Mouse (Mus musculus) limb, embryonic 14.5 days (tissue): Measurements from ENCODE around the gene Fastkd3. TPM values are rescaled to one million over a fixed set of nuclear protein-coding genes. Genes with fewer than 3 reads are reported as not detected.

Experiments
- ATAC-seq: fragments of 200-750 bp; cut with Nextera tagmentation; 2 replicates; pipeline ENCODE4 v1.8.0; 2017; ENCODE audit warnings: low read depth, moderate number of reproducible peaks, moderate TSS enrichment; ENCODE audit not compliant: low FRiP score
- DNase-seq: peaks from one replicate; pipeline ENCODE4 v3.0.0-alpha.2; 2015; ENCODE audit warnings: low spot score
- H3K27ac ChIP-seq: fragments of 300-500 bp; sonication (generic); replicated peaks from 2 replicates; pipeline ENCODE4 v1.5.1; 2014; ENCODE audit warnings: low read depth, mild to moderate bottlenecking, low read length, moderate library complexity, mixed read lengths
- H3K27me3 ChIP-seq: fragments of 300-500 bp; sonication (generic); 2 replicates; pipeline ENCODE4 v1.6.1; 2014; ENCODE audit warnings: low read length, mixed read lengths; ENCODE audit not compliant: control insufficient read depth, insufficient read depth
- H3K36me3 ChIP-seq: fragments of 300-500 bp; sonication (generic); 2 replicates; pipeline ENCODE4 v1.6.1; 2014; ENCODE audit warnings: mild to moderate bottlenecking, low read length, moderate library complexity, mixed read lengths; ENCODE audit not compliant: control insufficient read depth, insufficient read depth
- H3K4me1 ChIP-seq: fragments of 300-500 bp; sonication (generic); 2 replicates; pipeline ENCODE4 v1.6.1; 2014; ENCODE audit warnings: antibody characterized with exemption, low read length, mixed read lengths; ENCODE audit not compliant: control insufficient read depth, insufficient read depth
- H3K4me2 ChIP-seq: fragments of 300-500 bp; sonication (generic); replicated peaks from 2 replicates; pipeline ENCODE4 v1.6.1; 2014; ENCODE audit warnings: low read depth, mild to moderate bottlenecking, low read length, moderate library complexity; ENCODE audit not compliant: severe bottlenecking
- H3K4me3 ChIP-seq: fragments of 300-500 bp; sonication (generic); replicated peaks from 2 replicates; pipeline ENCODE4 v1.5.1; 2014; ENCODE audit warnings: low read length
- H3K9ac ChIP-seq: fragments of 300-500 bp; sonication (generic); 2 replicates; pipeline ENCODE4 v1.6.1; 2014; ENCODE audit warnings: mild to moderate bottlenecking, low read depth, low read length, moderate library complexity; ENCODE audit not compliant: severe bottlenecking
- H3K9me3 ChIP-seq: fragments of 300-500 bp; sonication (generic); 2 replicates; pipeline ENCODE4 v1.6.1; 2016; ENCODE audit warnings: low read length; ENCODE audit not compliant: control insufficient read depth
- POLR2A ChIP-seq: fragments of 200-500 bp; IDR thresholded peaks from 2 replicates; pipeline ENCODE4 v1.8.0; 2012; ENCODE audit warnings: inconsistent platforms, mild to moderate bottlenecking, moderate library complexity, borderline replicate concordance; ENCODE audit not compliant: insufficient read depth, insufficient read length; ENCODE audit errors: extremely low read depth
- WGBS: fragments of 180-500 bp; shearing (Covaris S2); extraction: QIAGEN DNeasy Blood & Tissue Kit; methylation state at CpG from one replicate; pipeline ENCODE4 v1.1.7; 2014; 5-methylcytosine and 5-hydroxymethylcytosine counted together
- polyA plus RNA-seq, 2 experiments: library from polyadenylated mRNA; depleted of rRNA in 1 of 2; stranded (reverse) in 1 of 2; unstranded in 1 of 2; fragments of >200 nt; fragmentation: Nextera tagmentation in 1 of 2; extraction: Ambion mirVana in 1 of 2; gene quantifications; 2 replicates each; pipeline versions ENCODE4 v1.2.1 to v1.2.3; 2012 to 2014

Fastkd3 gene
- polyA plus RNA-seq, 2 experiments = 30.3 to 33.9 TPM

GRCm38 (mm10) chr13:68597667-68598066 is 15.6 kb downstream of the Fastkd3 start:
- peaks cover 3% of the 10 kb centered on the region for H3K36me3 ChIP-seq
- H3K9ac ChIP-seq = peak overlapping the region; percentile 40; the same call in 1 of the 2 replicates
- H3K4me1 ChIP-seq = peaks cover 8% of the 10 kb centered on the region; the same call in 1 of the 2 replicates
- WGBS = 14% methylated on average over 12 of the region's 13 CpGs
- no peaks in the 10 kb centered on the region for H3K9me3 ChIP-seq
- H3K27me3 ChIP-seq = no peaks in the 10 kb centered on the region
- no peak overlapping the region for H3K4me3 ChIP-seq
- H3K27ac ChIP-seq = no peak overlapping the region
- ATAC-seq = no peak
- no peak for DNase-seq
- TF ChIP-seq POLR2A = no peak
- H3K4me2 ChIP-seq = peak overlapping the region; percentile 42

- no peak for TF ChIP-seq POLR2A
- DNase-seq = no peak
- Histone ChIP-seq H3K4me2 (no peak overlapping the region), H3K9me3 (no peaks in the 10 kb centered on the region), H3K4me1 (peaks cover 8% of the 10 kb centered on the region; the same call in 1 of the 2 replicates), H3K27me3 (no peaks in the 10 kb centered on the region), H3K27ac (no peak overlapping the region), H3K4me3 (no peak overlapping the region), H3K36me3 (no peaks in the 10 kb centered on the region), H3K9ac (no peak overlapping the region)
- no peak for ATAC-seq
Observed at GRCm38 (mm10) chr13:68598953-68599352, 16.9 kb downstream of the Fastkd3 start.

- Histone ChIP-seq H3K27ac (peak overlapping the region; percentile 26; the same call in 1 of the 2 replicates), H3K9me3 (no peaks in the 10 kb centered on the region), H3K4me1 (peaks cover 8% of the 10 kb centered on the region; the same call in 1 of the 2 replicates), H3K9ac (no peak overlapping the region; the same call in 1 of the 2 replicates), H3K4me3 (no peak overlapping the region), H3K27me3 (no peaks in the 10 kb centered on the region), H3K4me2 (no peak overlapping the region), H3K36me3 (no peaks in the 10 kb centered on the region)
- no peak for TF ChIP-seq POLR2A
- peak; percentile 73 for DNase-seq
- ATAC-seq = peak; percentile 21; the same call in 1 of the 2 replicates
- 7% methylated on average over 6 of the region's 6 CpGs for WGBS
Observed at GRCm38 (mm10) chr13:68601184-68601583, 19.1 kb downstream of the Fastkd3 start.

- ATAC-seq = no peak
- WGBS = 68% methylated on average over 6 of the region's 6 CpGs
Observed at GRCm38 (mm10) chr13:68603085-68603484, 21.1 kb downstream of the Fastkd3 start.

GRCm38 (mm10) chr13:68605689-68606126 is 23.7 kb downstream of the Fastkd3 start:
- under 1% methylated on average over 11 of the region's 11 CpGs for WGBS
- Histone ChIP-seq H3K27ac (no peak overlapping the region), H3K27me3 (no peaks in the 10 kb centered on the region), H3K9me3 (no peaks in the 10 kb centered on the region), H3K4me1 (peaks cover 8% of the 10 kb centered on the region), H3K4me2 (peak overlapping the region; percentile 34), H3K9ac (no peak overlapping the region), H3K36me3 (no peaks in the 10 kb centered on the region), H3K4me3 (peak overlapping the region; percentile 19)
- DNase-seq = peak; percentile 56
- ATAC-seq = peak; percentile 76
- 0 out of 2 replicates have a peak, but pooled peaks have one; percentile 9 for TF ChIP-seq POLR2A

More at GRCm38 (mm10) chr13:68603085-68603484, 21.1 kb downstream of the Fastkd3 start:
- Histone ChIP-seq H3K9me3 (no peaks in the 10 kb centered on the region), H3K9ac (no peak overlapping the region), H3K4me3 (no peak overlapping the region), H3K27me3 (no peaks in the 10 kb centered on the region), H3K4me2 (no peak overlapping the region), H3K27ac (no peak overlapping the region), H3K36me3 (no peaks in the 10 kb centered on the region), H3K4me1 (peaks cover 8% of the 10 kb centered on the region)
- no peak for DNase-seq
- no peak for TF ChIP-seq POLR2A
